ENCODE assay signal across 8 mouse cellular contexts in genomic region chr16:72028798-72029197, GRCm38 (mm10).
DNase-seq lines count a peak whose midpoint lies in the region; ATAC-seq and TF ChIP-seq lines count a peak whose summit lies in the region.

No protein-coding gene starts in this region.

- peak overlapping the region; percentile 65 for H3K4me2 ChIP-seq in kidney, embryonic 16.5 days (replicated peaks; ENCODE audit: low read depth, low read length)
- H3K4me2 ChIP-seq in forebrain, postnatal 0 days (ENCODE audit: low read depth): peak overlapping the region; percentile 65
- H3K4me2 ChIP-seq in limb, embryonic 11.5 days (ENCODE audit: low read depth, severe bottlenecking): peak overlapping the region; percentile 61

- DNase-seq in kidney, postnatal 14 days: no peak
- DNase-seq in embryo, embryonic 10 days (ENCODE audit: low spot score): peak; percentile 46
- no peak for DNase-seq in forebrain, postnatal 0 days
- peak; percentile 54 for DNase-seq in limb, embryonic 11.5 days (ENCODE audit: low spot score)
- peak; percentile 30 for DNase-seq in right cerebral cortex, postnatal 25 days
- no peak for DNase-seq in thymus, postnatal 14 days
- no peak for DNase-seq in spleen, adult 12 weeks (ENCODE audit: low spot score)

- H3K27me3 ChIP-seq in kidney, embryonic 16.5 days (ENCODE audit: insufficient read depth, low read length): peaks cover 6% of the 10 kb centered on the region
- no peaks in the 10 kb centered on the region for H3K27me3 ChIP-seq in forebrain, postnatal 0 days (ENCODE audit: insufficient read depth, low read length)
- H3K27me3 ChIP-seq in limb, embryonic 11.5 days (ENCODE audit: control insufficient read depth, insufficient read depth, low read length): peaks cover 12% of the 10 kb centered on the region

- under 1% methylated on average over 18 of the region's 18 CpGs for WGBS in kidney, embryonic 16.5 days
- under 1% methylated on average over 18 of the region's 18 CpGs for WGBS in forebrain, postnatal 0 days
- WGBS in limb, embryonic 11.5 days: 0% methylated on average over 18 of the region's 18 CpGs

- H3K4me3 ChIP-seq in kidney, embryonic 16.5 days (ENCODE audit: low read length): peak overlapping the region; percentile 49
- H3K4me3 ChIP-seq in forebrain, postnatal 0 days (ENCODE audit: low read depth, low read length): peak overlapping the region; percentile 57
- peak overlapping the region; percentile 37 for H3K4me3 ChIP-seq in limb, embryonic 11.5 days (ENCODE audit: low read depth, low read length)

- no peak for TF ChIP-seq CTCF in forebrain, postnatal 0 days (IDR thresholded peaks at IDR 0.05; ENCODE audit: low read depth)

- H3K36me3 ChIP-seq in kidney, embryonic 16.5 days (ENCODE audit: insufficient read depth, low read length): no peaks in the 10 kb centered on the region
- no peaks in the 10 kb centered on the region for H3K36me3 ChIP-seq in forebrain, postnatal 0 days (ENCODE audit: insufficient read depth)
- no peaks in the 10 kb centered on the region for H3K36me3 ChIP-seq in limb, embryonic 11.5 days (ENCODE audit: control insufficient read depth, insufficient read depth, low read length)

- H3K27ac ChIP-seq in kidney, embryonic 16.5 days (ENCODE audit: low read length): no peak overlapping the region
- H3K27ac ChIP-seq in forebrain, postnatal 0 days (ENCODE audit: low read depth, low read length): peak overlapping the region; percentile 75
- no peak overlapping the region for H3K27ac ChIP-seq in limb, embryonic 11.5 days (replicated peaks; ENCODE audit: low read depth, low read length)

- H3K9me3 ChIP-seq in kidney, embryonic 16.5 days (ENCODE audit: low read length): no peaks in the 10 kb centered on the region
- no peaks in the 10 kb centered on the region for H3K9me3 ChIP-seq in forebrain, postnatal 0 days (ENCODE audit: low read length)
- no peaks in the 10 kb centered on the region for H3K9me3 ChIP-seq in limb, embryonic 11.5 days (ENCODE audit: control insufficient read depth, low read length)

- H3K9ac ChIP-seq in kidney, embryonic 16.5 days (replicated peaks; ENCODE audit: low read length): peak overlapping the region; percentile 33
- H3K9ac ChIP-seq in forebrain, postnatal 0 days: peak overlapping the region; percentile 61
- H3K9ac ChIP-seq in limb, embryonic 11.5 days (ENCODE audit: low read length): no peak overlapping the region

- peak; percentile 65; the same call in 1 of the 2 replicates for ATAC-seq in kidney, embryonic 16.5 days (ENCODE audit: low FRiP score, low TSS enrichment)
- peak; percentile 47 for ATAC-seq in forebrain, postnatal 0 days
- ATAC-seq in limb, embryonic 11.5 days (ENCODE audit: insufficient number of reproducible peaks, low FRiP score, low TSS enrichment, low read depth): no peak

- H3K4me1 ChIP-seq in kidney, embryonic 16.5 days (ENCODE audit: insufficient read depth, low read length): peaks cover 10% of the 10 kb centered on the region; the same call in 1 of the 2 replicates
- H3K4me1 ChIP-seq in forebrain, postnatal 0 days (ENCODE audit: insufficient read depth): no peaks in the 10 kb centered on the region
- H3K4me1 ChIP-seq in limb, embryonic 11.5 days (ENCODE audit: control insufficient read depth, insufficient read depth, low read length): no peaks in the 10 kb centered on the region

Comparison
In these comparisons a context has a peak if more than half of its experiments do, and no peak if none do; other contexts are left out.
1. DNase-seq: peak in embryo, embryonic 10 days (single experiment), limb, embryonic 11.5 days (single experiment) and right cerebral cortex, postnatal 25 days (single experiment); none in kidney, postnatal 14 days (single experiment), forebrain, postnatal 0 days (single experiment), thymus, postnatal 14 days (single experiment) and spleen, adult 12 weeks (single experiment).
2. Peak in every context shown above with its lines, with median percentiles within 50 percentile points of each other: H3K4me2 ChIP-seq and H3K4me3 ChIP-seq.